Mouse (Mus musculus): ENCODE measurements at regions not wholly inside any gene's neighbourhood (a gene's known extent, or its start where the extent isn't known, plus 50 kb on each side); places are given as distances from the start of the nearest gene placed in this dataset.

DNA sequence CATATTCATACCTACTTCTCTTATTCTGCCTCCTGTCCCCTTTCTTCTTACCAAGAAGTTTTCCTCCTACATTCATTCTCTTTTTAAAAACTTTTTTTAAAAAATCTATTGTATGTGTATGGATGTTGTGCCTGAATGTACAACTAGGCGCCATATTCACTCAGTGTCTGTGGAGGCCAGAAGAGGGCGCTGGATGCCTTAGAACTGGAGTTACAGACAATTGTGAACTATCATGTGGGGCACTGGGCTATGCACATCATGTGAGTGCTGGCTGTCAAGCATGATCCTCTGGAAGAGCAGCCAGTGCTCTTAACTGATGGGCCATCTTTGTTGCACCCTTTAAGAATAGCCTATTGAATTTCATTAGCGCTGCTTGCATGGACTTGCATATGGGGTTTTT is 172.6 kb upstream of the Dapk1 start:
- no peak for DNase-seq

DNA sequence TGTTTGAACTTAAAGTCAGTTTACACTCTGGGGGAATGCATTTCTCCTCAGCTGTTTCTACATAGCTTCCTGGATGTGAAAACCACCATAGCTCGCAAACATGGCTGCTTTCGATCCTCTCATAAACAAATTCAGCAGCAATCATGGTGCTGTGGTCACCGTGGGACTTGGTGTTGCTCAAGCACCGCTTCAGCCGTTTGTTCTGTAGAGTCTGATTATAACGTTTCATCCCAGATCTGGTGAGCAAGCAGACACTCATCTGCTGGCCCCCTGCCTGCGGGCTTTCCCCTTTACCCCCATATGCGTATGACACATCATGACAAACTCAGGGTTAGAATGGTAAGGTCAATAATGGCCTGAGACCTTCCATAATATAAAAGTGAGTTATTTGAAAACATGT is 170.3 kb upstream of the Dapk1 start:
- no peak for DNase-seq

DNA sequence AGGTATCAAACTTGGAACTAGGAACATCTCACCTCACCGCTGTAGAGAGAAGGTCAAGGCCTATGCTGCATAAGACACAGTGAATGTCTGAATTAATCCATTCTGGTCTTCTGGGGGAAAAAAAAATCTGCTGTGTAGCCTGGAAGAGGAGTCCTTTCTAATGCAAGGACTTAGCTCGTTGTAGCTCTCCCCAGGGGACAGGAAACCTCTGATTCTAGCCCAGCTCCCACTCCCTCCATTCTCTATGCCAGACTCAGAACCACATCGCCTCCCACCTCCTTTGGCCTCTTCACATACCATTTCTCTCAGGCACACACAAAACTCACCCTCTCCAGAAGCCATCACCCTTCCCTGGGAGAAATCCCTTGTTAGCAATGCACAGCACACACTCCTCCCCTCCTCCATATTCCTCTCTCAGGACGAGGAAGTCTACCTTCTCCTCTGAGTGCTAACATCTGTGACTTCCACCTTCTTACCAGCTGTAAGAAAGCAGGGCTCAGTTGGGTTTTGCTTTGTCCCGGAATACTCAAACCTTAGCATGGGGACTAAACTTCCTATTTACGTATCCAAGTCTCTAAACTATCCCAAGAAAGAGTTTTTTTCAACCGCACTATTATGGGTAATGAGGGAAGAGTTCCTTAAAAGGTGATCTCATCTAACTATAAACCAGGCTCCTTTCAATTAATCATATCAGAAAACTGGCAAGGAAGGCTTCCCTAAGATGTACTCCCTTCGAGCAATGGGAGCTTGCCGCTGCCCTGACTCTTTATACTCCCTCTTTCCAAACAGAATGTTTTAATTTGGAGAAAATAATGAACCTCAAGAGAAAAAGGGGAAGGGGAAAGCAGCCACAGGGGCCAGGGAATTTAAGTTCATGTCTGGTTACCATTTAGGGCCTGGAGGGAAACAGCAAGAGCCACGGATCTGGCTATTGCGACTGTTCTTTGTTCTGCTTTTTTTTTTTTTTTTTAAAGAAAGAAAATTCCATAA is 167.2 kb upstream of the Dapk1 start:
- no peak for DNase-seq

DNA sequence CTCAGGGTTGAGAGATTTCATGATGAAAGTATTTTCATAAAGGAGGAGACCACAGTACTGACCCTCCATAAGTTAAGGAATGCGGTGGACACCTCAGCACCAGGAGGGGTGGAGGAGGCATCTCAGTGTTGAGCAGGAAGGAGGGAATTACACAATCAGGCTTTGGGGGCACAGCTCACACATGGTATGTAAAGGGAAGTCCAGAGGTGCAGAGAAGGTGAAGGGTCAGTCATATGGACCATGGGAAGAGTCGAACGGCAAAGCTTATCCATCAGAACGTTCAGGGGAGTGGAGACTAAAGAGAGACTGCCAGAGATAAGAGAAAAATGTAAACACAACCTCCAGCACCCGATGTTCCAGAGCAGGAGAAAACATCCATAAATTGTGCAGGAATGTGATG is 166.4 kb upstream of the Dapk1 start:
- DNase-seq = no peak

DNA sequence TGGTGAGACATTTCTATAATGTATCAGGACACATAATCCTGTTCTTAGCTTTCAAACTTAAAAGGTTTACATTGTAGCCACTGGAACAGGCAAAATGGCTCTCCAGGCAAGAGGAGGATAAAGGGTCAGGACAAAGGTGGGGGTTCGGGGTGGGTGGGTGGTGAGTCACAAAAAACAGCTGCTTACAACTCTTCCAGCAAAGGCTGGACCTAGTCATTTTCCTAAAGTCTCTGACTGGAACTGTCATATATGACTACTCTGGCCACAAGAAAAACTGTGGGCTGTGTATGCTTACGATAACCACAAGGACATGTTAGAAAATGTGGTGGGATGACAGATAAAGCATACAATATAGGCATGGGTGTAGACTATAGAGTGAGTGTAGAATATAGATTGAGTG is 163.6 kb upstream of the Dapk1 start:
- no peak for DNase-seq

DNA sequence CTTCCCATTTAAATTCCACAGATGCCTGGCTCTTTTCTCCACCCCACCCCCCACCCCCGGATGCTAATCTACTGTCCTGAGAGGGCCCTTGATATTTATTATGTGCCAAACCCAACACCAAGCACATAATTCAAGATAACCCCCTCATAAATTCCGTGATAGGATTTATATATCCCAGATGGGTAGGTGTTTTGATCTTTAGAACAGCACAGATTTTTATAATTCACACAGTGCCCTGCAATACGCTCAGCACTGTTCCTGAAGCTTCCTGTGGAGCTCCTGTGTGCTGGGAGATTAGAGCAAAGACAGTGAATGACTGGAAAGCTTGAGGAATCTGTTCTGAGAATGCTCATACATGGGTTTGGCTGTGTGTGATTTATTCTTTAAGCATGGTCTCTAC is 161.2 kb upstream of the Dapk1 start:
- no peak for DNase-seq

DNA sequence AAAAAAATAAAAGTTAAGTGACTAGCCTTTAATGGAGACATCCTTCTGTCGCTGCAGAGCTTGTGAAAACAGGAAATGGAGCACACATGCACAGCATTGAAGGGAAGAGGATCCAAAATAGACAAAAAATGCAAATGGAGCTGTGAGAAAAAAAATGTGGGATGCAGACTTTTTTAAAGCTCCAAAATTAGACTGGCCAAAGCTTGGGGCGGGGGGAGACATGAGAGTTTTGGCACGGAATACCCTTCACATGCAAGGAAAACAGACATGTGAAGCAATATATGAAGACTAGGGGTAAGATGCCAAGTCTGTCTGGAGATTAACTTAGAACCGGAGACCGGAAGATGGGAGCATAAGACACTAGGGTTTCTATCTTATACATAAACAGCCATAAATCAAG is 156.6 kb upstream of the Dapk1 start:
- DNase-seq = no peak

DNA sequence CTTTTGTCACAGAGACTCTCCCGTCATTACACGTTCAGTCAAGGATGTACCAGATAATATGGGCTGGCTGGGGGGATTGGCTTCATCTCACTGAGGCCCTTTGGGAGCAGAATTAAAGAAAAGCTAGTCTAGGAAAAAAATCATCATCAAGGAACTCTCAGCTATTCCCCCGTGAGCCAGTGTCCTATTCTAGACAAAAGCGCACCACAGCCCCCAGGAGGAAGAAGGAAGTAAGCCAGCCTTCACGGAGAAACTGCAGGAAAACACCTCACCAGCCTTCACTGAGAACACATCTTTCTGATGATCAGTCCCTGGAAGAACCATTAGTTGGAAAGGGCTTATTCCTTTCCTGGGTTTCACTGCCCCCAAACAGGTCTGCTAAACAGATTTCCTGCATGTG is 154.8 kb upstream of the Dapk1 start:
- no peak for DNase-seq

DNA sequence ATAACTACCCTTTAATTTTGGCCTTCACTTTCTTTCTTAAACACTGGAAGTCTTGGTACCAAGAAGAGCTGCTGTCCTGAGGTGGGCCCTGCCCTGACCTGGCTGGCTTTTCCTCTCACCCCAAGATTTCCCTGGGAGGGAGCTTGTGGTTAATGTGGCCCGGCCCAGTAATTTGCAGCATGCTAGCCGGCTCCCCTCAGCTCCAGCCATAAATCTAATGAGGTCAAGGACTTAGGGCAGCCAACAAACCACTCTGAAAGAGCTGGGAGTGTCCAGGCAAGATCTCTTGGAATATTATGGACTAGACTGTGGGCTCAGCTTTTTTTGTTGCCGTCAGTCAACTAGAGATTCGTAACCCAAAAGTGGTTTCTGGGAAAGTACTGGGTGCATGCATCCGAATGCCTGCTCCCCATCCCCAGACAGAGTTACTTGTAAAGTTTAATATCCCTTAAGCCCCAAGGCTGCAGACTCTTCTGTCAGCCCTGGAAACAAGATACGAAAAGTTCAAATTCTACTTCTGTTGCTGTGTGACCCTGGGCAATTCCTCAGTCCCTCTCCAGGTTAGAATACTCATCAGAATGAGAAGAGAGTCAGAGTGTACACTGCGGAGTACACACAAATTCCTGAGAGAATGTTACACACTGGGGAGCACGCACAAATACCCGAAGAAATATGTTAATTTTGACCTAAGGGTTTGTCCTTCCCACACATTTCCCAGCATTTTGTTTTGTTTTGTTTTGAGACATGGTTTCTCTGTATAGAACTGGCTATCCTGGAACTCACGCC is 150.8 kb upstream of the Dapk1 start:
- DNase-seq = no peak

DNA sequence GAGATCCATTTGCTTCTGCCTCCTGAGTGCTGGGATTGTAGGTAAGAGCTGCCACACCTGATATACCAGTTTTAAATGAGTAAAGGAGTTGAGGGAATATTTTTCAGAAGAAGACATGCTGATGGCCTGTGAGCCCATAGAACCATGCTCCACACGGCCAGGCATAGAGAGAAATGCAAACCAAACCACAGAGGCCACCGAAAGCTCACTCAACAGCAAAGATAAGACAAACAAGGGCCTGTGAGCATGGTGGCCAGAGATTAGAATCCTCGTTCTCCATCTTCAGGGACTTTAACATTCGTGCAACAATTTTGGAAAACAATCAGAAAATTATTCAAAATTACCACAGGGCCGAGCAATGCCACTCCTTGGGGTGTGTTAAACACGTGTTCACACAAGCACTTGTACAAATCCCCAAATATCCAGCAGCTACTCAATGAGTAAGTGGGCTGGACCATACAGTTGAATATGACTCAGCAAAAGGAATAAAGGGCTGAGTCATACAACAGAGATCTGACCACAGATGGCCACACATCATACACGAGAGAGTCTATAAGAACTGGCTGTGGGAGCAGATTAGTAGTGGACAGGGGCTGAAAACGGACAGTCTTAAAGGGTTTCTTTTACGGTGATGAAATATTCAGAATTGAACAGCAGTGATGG is 147.8 kb upstream of the Dapk1 start:
- no peak for DNase-seq

DNA sequence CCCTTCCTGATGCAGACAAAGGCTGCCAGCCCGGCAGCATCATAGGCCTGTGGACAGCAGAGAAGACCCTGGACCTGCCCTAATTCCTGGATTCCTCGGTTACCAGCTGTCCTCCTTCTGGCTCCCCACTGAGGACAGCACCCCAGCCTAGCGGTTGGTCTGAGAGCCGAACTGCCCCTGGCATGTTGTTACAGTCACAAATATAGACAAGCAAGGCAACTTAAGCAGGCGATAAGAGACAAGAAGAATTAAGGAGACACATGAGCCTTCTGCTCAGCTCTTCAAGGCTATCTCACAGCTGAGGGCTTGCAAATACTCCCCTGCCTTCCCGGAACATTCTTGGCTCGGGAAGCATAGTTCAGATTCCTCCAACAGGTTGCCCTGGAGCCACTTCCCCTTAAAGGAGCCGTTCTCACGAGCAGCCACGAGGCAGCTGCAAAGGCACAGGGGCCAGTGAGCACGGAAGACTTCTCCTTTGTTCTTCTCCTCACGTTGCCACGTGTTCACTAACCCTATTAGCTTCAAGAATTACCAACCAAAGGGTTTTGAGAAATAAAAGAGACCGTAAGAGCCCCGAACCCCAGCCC is 146.6 kb upstream of the Dapk1 start:
- no peak for DNase-seq

DNA sequence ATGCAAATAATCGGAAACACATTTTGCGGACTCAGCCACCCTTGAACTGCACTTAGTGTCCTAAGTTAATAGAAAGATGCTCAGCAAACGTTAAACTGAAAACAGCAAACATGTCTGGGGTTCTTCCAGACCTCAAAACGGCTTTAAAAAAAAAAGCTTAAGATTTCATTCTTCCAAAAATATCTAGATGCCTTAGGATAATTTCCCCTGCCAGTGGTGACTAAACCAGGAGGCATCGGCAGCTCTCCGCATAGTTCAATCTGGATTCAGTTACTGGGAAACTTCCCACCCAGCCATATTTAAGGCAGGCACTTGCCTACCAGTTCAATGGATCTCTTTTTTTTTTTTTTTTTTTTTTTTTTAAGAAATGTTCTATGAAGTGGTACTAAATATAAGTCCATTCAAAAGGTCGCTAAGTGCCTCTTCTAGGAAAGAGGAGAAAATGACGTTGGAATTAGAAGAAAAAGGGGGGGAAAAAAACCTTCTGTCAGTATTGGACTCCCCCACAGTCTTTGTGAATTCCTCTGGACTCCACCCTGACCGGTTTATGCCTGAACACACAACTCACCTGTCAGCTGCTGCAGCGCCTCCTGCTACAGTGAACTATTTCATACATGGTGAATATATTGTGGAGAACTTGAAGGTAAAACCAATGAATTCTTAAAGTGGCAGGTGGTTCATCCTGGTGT is 145.7 kb upstream of the Dapk1 start:
- no peak for DNase-seq

DNA sequence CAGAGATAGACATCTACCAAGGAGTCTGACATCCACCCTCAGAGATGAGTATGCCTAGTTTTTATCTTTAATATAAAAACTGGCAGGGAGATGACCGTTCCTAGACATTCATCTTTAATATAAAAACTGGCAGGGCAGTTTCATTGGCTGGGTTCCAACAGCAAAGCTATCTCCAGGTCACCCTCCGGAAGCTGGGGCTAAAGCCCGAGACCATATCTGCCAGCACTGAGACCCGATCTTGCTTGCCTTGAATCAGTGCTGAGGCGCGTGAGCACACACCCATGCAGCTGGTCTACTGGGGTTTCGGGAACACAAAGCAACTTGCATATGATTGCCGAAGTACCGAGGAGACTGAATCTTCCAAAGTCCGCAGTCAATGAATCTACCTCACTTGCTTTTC is 144.5 kb upstream of the Dapk1 start:
- DNase-seq = no peak

DNA sequence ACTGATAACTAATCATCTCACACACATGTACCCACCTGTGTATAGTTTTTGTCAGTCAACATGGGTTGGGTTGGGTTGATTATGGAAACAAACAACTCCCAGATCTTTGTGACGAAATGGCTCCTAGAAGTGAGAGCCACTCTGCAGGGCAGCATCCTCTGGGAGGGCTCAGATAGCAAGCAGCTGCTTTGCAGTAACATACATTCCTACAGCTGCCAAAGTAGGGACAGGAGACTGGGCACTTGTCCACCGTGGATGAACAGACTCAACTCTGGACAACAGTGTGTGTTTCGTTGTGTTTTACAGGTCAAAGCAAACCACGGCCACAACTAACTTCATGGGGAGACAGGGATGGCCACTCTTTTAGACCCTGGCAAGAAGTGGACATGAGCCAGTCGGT is 142.7 kb upstream of the Dapk1 start:
- DNase-seq = no peak

DNA sequence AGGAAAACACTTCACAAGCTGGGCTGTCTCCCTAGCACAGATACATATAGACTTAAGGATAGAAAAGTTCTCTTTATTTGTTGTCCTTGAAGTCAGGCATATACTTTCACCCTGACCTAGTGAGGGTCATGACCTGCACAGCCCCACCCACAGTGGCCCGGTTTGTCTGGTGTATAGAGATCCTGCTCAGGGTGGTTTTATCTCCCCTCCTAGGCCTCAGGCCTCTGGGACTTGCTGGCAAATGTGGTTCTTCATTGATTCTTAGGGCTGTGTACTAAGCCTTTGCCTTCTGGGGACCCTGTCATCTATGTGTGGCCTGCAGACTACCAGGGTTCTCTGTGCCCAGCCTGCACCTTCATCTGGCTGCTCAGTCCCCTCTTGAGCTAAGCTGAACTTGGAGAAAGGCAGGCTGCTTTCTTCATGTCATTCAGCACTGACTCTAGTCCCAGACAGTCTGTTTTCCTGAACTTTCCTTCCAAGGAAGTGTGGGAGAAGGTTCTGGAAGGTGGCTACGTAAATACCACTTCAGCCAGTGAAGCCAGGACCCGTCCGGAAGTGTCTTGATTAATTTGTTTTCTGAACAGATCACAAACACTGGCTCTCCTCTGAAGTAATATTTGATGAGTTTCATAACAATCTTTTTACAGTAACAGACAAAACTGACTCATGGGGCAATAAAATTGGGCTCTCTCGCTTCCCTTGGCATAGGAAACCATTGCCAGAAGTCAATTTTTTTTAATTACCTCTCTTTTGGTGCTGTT is 135.0 kb upstream of the Dapk1 start:
- no peak for DNase-seq

DNA sequence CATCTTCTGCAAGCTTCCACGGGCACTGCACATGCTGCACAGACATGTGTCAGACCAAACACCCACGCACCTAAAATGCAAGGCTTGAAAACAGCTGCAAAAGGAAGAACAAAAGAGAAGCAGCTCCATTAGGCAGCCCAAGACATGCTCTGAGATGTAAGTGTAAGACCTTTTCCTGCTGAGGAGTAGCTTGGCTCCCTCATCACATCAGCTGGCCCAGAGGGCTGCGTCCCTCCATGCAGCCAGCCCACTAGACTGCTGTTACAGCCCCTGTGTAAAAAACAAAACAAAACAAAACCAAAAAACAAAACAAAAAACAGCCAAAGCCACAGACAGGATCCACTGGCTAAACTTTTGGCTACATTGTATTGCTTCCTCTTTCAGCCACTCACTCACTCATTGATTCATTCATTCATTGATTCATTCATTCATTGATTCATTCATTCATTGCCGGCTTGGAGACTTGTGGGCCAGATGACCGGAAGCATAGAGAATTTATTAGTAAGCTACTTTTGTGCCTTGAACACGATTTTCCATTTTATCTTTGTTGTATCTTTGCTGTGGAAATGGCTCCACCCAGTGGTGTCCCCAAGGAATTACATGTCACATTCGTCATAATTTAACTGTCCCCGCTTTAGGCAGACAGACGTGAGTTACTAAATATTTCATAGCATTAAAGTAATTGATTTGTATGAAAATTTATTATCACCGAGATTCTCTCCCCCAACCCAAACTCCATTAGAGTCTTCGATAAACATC is 133.7 kb upstream of the Dapk1 start:
- DNase-seq = no peak

DNA sequence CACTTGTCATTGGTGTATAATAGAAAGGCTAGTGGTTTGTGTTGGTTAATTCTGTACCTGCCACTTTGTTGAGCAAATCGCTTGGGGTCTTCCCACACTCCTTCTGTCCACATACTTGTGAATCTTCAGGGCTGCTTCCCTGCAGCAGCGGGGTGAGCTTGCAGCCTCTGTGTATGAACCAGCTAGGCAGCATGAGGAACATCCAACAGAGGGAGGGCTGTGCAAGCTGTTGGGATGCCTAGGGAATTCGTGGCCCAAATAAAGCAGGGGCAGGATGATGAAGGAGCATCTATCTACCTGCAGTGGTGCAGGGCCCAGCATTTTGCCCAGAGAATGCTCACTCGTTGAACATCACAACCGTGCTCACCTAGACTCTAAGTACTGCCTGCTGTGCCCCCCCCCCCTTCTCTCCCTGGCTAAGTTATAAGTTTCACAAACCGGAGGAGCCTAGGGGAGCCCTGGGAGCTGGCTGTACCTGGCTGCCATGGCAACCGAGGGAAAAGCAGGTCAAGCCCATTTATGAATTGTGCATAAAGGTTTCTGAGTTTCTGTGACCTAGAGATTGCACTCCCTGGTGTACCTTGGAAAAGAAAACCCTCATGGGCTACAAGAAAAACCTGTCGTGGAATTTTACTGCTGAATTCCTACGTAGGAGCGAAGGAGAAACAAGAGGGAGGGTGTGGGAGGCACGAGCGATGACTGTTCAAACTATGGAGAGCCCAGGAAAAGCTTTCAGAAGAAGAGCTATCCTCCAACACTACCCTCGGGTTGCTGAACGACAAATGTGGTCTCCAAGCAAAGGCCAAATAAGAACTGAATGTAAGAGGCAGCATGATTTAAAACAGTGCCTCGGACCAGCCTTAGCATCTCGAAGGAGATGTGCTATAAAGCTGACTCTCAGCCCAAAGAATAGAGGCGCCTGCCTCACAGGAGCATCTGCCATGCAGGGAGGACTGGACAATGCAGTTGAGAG is 131.0 kb upstream of the Dapk1 start:
- DNase-seq = no peak

DNA sequence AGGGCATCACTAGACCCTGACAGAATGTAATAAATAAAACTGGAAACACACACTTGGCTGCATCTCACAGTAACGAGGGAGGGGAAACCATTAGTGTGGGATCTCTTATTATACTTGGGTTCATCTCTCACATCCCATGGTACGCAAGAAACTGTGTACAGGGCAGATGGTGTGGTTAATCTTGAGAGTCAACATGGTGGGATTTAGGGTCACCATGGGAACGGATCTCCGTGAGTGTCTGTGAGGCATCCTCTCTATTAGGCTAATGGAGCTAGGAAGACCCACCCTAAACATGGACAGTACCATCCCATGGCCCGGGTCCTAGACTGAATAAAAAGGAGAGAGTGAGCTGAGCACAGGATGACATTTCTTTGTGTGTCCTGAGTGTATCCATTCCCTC is 130.1 kb upstream of the Dapk1 start:
- no peak for DNase-seq

DNA sequence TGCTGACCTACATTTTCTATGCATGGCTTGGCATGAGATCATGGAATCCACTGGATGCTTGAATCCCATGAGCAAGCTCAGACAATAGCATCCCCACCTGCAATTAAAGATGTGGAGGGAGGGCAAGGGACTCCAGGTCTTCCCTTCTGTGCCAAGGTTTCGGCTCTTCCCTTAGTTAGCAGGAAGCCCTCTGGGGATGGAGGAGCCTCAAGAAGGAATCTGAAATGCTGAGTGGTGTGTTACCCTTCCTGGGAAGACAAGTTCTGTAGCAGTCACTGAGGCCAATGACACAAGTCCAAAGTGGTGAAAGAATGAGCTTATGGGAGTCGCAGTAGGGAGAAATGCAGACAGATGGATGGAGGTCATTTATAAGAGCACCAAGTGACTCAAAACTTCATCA is 125.4 kb upstream of the Dapk1 start:
- DNase-seq = no peak

DNA sequence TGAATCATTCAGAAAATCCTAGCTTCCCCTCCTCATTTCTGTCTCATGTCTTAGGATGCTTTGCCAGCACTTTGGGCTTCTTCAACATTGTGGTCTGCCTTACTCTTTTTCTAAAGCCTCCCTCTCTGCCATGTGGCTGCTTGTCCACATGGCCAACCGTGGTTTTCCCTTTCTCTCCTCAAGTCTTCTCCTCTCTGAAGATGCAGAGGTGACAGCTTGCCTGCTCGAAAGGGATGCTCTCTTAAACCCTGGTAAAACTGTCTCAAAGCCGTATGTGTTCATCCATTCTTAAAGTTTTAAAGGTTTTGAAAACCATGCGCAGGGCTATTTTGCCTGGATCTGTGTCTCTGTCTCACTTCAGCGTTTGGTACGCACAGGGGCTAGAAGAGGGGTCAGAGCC is 123.4 kb upstream of the Dapk1 start:
- no peak for DNase-seq

Data from cerebellum, adult 11-12 months (tissue).